Mouse (Mus musculus) monocyte, adult 5-6 weeks (primary cell): ENCODE measurements around the gene Trim39. TPM values are rescaled to one million over a fixed set of nuclear protein-coding genes. Genes with fewer than 3 reads are reported as not detected.
A peak's percentile ranks its signal among the peaks of the same experiment; 100 is the strongest.
"Not testable (repeated sequence)": the region's sequence is repeated elsewhere in the genome, so short reads cannot be mapped to it uniquely, and the experiment has no call there.

ENCODE experiments used
- ATAC-seq: fragments of 153-309, 156-312 bp; replicated peaks from 2 replicates; pipeline ENCODE4 v1.8.0; 2017; ENCODE audit warnings: mild to moderate bottlenecking; ENCODE audit not compliant: low TSS enrichment, insufficient number of reproducible peaks, severe bottlenecking, poor library complexity, low FRiP score
- total RNA-seq: library from RNA; stranded (forward); fragments of 200-1000, 200-491, 200-594 nt; gene quantifications from 3 replicates; pipeline ENCODE4 v1.2.3, GENCODE M21; 2017

Gene Trim39
- total RNA-seq, 1 experiment from 2014 or later: 36.0 TPM

GRCm38 (mm10) chr17:36253087-36253600, 18.9 kb downstream of the Trim39 start:
- ATAC-seq: no peak

GRCm38 (mm10) chr17:36252250-36252876, 19.7 kb downstream of the Trim39 start:
- ATAC-seq: peak; percentile 76

- no peak for ATAC-seq
These were observed 23.2 kb downstream of the Trim39 start for GRCm38 (mm10) chr17:36248886-36249285.

GRCm38 (mm10) chr17:36245741-36246140, 26.3 kb downstream of the Trim39 start:
- no peak for ATAC-seq

- no peak for ATAC-seq
These were observed 28.0 kb downstream of the Trim39 start for GRCm38 (mm10) chr17:36244031-36244430.

- ATAC-seq: no peak
These were observed 31.3 kb downstream of the Trim39 start for GRCm38 (mm10) chr17:36240637-36241213.

GRCm38 (mm10) chr17:36237321-36237921, 34.6 kb downstream of the Trim39 start:
- 0 out of 2 replicates have a peak, but pooled peaks have one; percentile 36 for ATAC-seq

GRCm38 (mm10) chr17:36235300-36235699, 36.7 kb downstream of the Trim39 start:
- ATAC-seq: not testable (repeated sequence)

- ATAC-seq: no peak
These were observed 38.5 kb downstream of the Trim39 start for GRCm38 (mm10) chr17:36233572-36233971.

- no peak for ATAC-seq
These were observed 40.7 kb downstream of the Trim39 start for GRCm38 (mm10) chr17:36231318-36231717.

GRCm38 (mm10) chr17:36229046-36229445, 43.0 kb downstream of the Trim39 start:
- no peak for ATAC-seq

- no peak for ATAC-seq
These were observed 45.1 kb downstream of the Trim39 start for GRCm38 (mm10) chr17:36226921-36227320.

GRCm38 (mm10) chr17:36225231-36225824, 46.7 kb downstream of the Trim39 start:
- no peak for ATAC-seq

GRCm38 (mm10) chr17:36224451-36224850, 47.6 kb downstream of the Trim39 start:
- ATAC-seq: no peak

GRCm38 (mm10) chr17:36218594-36219155, 53.4 kb downstream of the Trim39 start:
- ATAC-seq: no peak

- ATAC-seq: no peak
These were observed 56.5 kb downstream of the Trim39 start for GRCm38 (mm10) chr17:36215586-36215985.
